1 mouse cellular context compared by ENCODE assay signal in the genomic region with DNA sequence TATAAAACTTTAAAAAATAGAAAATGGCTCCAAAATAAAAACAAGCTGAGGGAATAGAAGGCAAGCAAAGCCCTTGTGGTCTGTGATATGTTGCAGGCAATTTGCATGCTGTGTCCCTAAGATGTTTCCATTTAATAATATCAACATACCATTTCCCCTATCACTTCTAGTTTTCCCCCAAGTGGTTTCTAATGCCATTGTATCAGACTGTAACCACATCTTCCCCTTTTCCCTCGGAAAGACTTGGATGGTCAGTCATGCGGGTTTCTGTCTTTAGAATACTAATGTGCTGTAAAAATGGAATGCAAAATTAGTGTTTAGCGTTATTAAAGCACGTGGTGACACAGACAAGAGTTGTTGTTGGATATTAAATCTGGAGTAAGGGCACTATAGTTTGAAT.
TF ChIP-seq lines count a peak whose summit lies in the region.

No protein-coding gene starts in this region.

TF ChIP-seq in CH12.LX, 34 proteins besides CTCF, POLR2A, EP300 and RAD21 (continued from another document):
- TF ChIP-seq JUN (IDR thresholded peaks at IDR 0.05; ENCODE audit: insufficient read depth, low read depth, low read length): no peak
- TF ChIP-seq ZNF384 (IDR thresholded peaks at IDR 0.05; ENCODE audit: low read depth, low read length): no peak
- no peak for TF ChIP-seq NRF1 (IDR thresholded peaks at IDR 0.05; ENCODE audit: low read depth, low read length)
- no peak for TF ChIP-seq KAT2A (IDR thresholded peaks at IDR 0.05; ENCODE audit: insufficient replicate concordance, low read length)
- no peak for TF ChIP-seq E2F4 (IDR thresholded peaks at IDR 0.05; ENCODE audit: insufficient replicate concordance, low read depth, low read length)
- peak; percentile 89 for TF ChIP-seq MAX (IDR thresholded peaks at IDR 0.05; ENCODE audit: low read length)
- no peak for TF ChIP-seq HCFC1 (IDR thresholded peaks at IDR 0.05; ENCODE audit: low read depth, low read length)
- peak; percentile 58; the same call in 1 of the 2 replicates for TF ChIP-seq ETS1 (conservative IDR thresholded peaks at IDR 0.05; ENCODE audit: low read depth, low read length)
- TF ChIP-seq ZKSCAN1 (IDR thresholded peaks at IDR 0.05; ENCODE audit: borderline replicate concordance, low read depth, low read length): no peak
- TF ChIP-seq SIN3A (IDR thresholded peaks at IDR 0.05; ENCODE audit: low read length): no peak
- no peak for TF ChIP-seq MYC (IDR thresholded peaks at IDR 0.05; ENCODE audit: low read depth, low read length)
- peak; percentile 84 for TF ChIP-seq BHLHE40 (IDR thresholded peaks at IDR 0.05; ENCODE audit: low read depth, low read length)
- no peak for TF ChIP-seq USF2 (conservative IDR thresholded peaks at IDR 0.05; ENCODE audit: low read depth, low read length)
- TF ChIP-seq RCOR1 (conservative IDR thresholded peaks at IDR 0.05; ENCODE audit: low read depth, low read length): no peak
- peak; percentile 52; the same call in 1 of the 2 replicates for TF ChIP-seq IRF4 (IDR thresholded peaks at IDR 0.05; ENCODE audit: low read depth, low read length)
